Mouse (Mus musculus) adrenal gland, postnatal 36 days (tissue): Measurements from ENCODE around the gene Tns2. TPM values are rescaled to one million over a fixed set of nuclear protein-coding genes. Genes with fewer than 3 reads are reported as not detected.
"Not testable (repeated sequence)": the region's sequence is repeated elsewhere in the genome, so short reads cannot be mapped to it uniquely, and the experiment has no call there.

Experiments used
- DNase-seq, 2 experiments: peaks; one replicate each; pipeline ENCODE4 v3.0.0; 2021; ENCODE audit warnings: mixed read lengths in 1 of 2
- total RNA-seq, 2 experiments: library from RNA; stranded (reverse); gene quantifications; 2 replicates each; pipeline ENCODE4 v1.2.3; 2021

Gene Tns2
- total RNA-seq, 2 experiments from 2014 or later, result 68.4 to 87.6 TPM

GRCm38 (mm10) chr15:102136129-102136758, 36.0 kb downstream of the Tns2 start, which contains the start of gene Spryd3:
TSS of gene Spryd3 (minus strand) at chr15:102136234.
- DNase-seq, result peak; percentile 96 to 98

GRCm38 (mm10) chr15:102141120-102141519, 40.9 kb downstream of the Tns2 start:
- no peak for DNase-seq

GRCm38 (mm10) chr15:102142914-102143912, 43.0 kb downstream of the Tns2 start:
- DNase-seq, result no peak

- no peak for DNase-seq
These were observed 44.1 kb downstream of the Tns2 start, which contains the start of gene Igfbp6 for GRCm38 (mm10) chr15:102144274-102144711. TSS of gene Igfbp6 (plus strand) at chr15:102144362.

GRCm38 (mm10) chr15:102144726-102145125, 44.5 kb downstream of the Tns2 start:
- DNase-seq, result no peak

GRCm38 (mm10) chr15:102145330-102145729, 45.1 kb downstream of the Tns2 start:
- DNase-seq, result peak; percentile 86 to 89

- no peak for DNase-seq
These were observed 45.9 kb downstream of the Tns2 start for GRCm38 (mm10) chr15:102146089-102146488.

- peak; percentile 44 to 60 for DNase-seq
These were observed 46.7 kb downstream of the Tns2 start for GRCm38 (mm10) chr15:102146882-102147281.

GRCm38 (mm10) chr15:102147674-102148402, 47.6 kb downstream of the Tns2 start:
- DNase-seq, result no peak

- DNase-seq, result no peak
These were observed 49.3 kb downstream of the Tns2 start for GRCm38 (mm10) chr15:102149561-102149960.

GRCm38 (mm10) chr15:102150301-102151135, 50.3 kb downstream of the Tns2 start, which contains the start of gene Soat2:
TSS of gene Soat2 (plus strand) at chr15:102150526.
- DNase-seq, result peak; percentile 35 to 61

GRCm38 (mm10) chr15:102152646-102153045, 52.4 kb downstream of the Tns2 start:
- no peak for DNase-seq

GRCm38 (mm10) chr15:102155006-102155405, 54.8 kb downstream of the Tns2 start:
- not testable (repeated sequence) for DNase-seq

GRCm38 (mm10) chr15:102156836-102157235, 56.6 kb downstream of the Tns2 start:
- DNase-seq, result no peak

- DNase-seq, result no peak
These were observed 60.3 kb downstream of the Tns2 start for GRCm38 (mm10) chr15:102160415-102161060.

- DNase-seq, result no peak
These were observed 63.9 kb downstream of the Tns2 start for GRCm38 (mm10) chr15:102163900-102164693.

- DNase-seq, result no peak
These were observed 65.4 kb downstream of the Tns2 start for GRCm38 (mm10) chr15:102165468-102166100.
